In genomic region chr10:13014026-13014425, GRCm38 (mm10) we compare ENCODE assay signal across 24 mouse cellular contexts. TPM values are rescaled to one million over a fixed set of nuclear protein-coding genes. Genes with fewer than 3 reads are reported as not detected.
DNase-seq lines count a peak whose midpoint lies in the region; ATAC-seq and TF ChIP-seq lines count a peak whose summit lies in the region.
"Had no signal": no experiment of that assay in that cellular context is flagged by ENCODE, and none has a peak within 500 bp of the region (broad histone marks: within the 10 kb centered on the region; RNA-seq: fewer than 3 reads in every experiment).

No protein-coding gene starts in this region.

- no peak for TF ChIP-seq CTCF in forebrain, postnatal 0 days (IDR thresholded peaks at IDR 0.05; ENCODE audit: low read depth)

- DNase-seq in forebrain, postnatal 0 days = peak; percentile 2
- DNase-seq in forebrain, embryonic 10.5 days (ENCODE audit: extremely low spot score, low spot score) = no peak
- DNase-seq in midbrain, embryonic 11.5 days (ENCODE audit: low spot score, missing footprints) = peak; percentile 61
- DNase-seq in midbrain, embryonic 14.5 days = no peak
- DNase-seq in ZHBTc4 (ENCODE audit: low read depth, low spot score) = peak; percentile 66
- no peak for DNase-seq in embryonic facial prominence, embryonic 10.5 days (ENCODE audit: low spot score)
- DNase-seq: adrenal gland, adult 2 months; adrenal gland, postnatal 10 days; adrenal gland, postnatal 25 days; B cell, adult 2 months; cerebellum, adult 11 months; cerebellum, adult 18-20 months; cerebellum, adult 8-10 months; cerebellum, adult 9-11 months; cerebellum, postnatal 14 days; cerebellum, postnatal 36 days had no signal

- WGBS in forebrain, postnatal 0 days = 64% methylated on average over 7 of the region's 7 CpGs
- WGBS in forebrain, embryonic 10.5 days = 77% methylated on average over 7 of the region's 7 CpGs
- WGBS in midbrain, embryonic 11.5 days = 75% methylated on average over 7 of the region's 7 CpGs
- WGBS in midbrain, embryonic 14.5 days = 71% methylated on average over 7 of the region's 7 CpGs
- 81% methylated on average over 7 of the region's 7 CpGs for whole genome bisulfite sequencing in embryonic facial prominence, embryonic 10.5 days

- H3K4me3 ChIP-seq in forebrain, postnatal 0 days (ENCODE audit: low read depth, low read length) = no peak overlapping the region
- no peak overlapping the region for H3K4me3 ChIP-seq in forebrain, embryonic 10.5 days
- no peak overlapping the region for H3K4me3 ChIP-seq in midbrain, embryonic 11.5 days (ENCODE audit: low read depth, low read length)
- no peak overlapping the region for H3K4me3 ChIP-seq in midbrain, embryonic 14.5 days (replicated peaks; ENCODE audit: low read depth, low read length)
- H3K4me3 ChIP-seq in embryonic facial prominence, embryonic 10.5 days = no peak overlapping the region
- H3K4me3 ChIP-seq: embryonic facial prominence, embryonic 13.5 days; embryonic facial prominence, embryonic 15.5 days; erythroblast, embryonic 14.5 days; forebrain, embryonic 13.5 days; forebrain, embryonic 15.5 days had no signal

- peak; percentile 22; the same call in 1 of the 2 replicates for ATAC-seq in forebrain, postnatal 0 days
- ATAC-seq in midbrain, embryonic 11.5 days (ENCODE audit: low FRiP score) = no peak
- ATAC-seq in midbrain, embryonic 14.5 days (ENCODE audit: low FRiP score, low TSS enrichment) = no peak
- ATAC-seq: CD4-positive, CD25-positive, alpha-beta regulatory T cell, adult 4 months; forebrain, embryonic 13.5 days; forebrain, embryonic 15.5 days had no signal

- H3K36me3 ChIP-seq in forebrain, postnatal 0 days (ENCODE audit: insufficient read depth) = no peaks in the 10 kb centered on the region
- peaks cover 19% of the 10 kb centered on the region for H3K36me3 ChIP-seq in forebrain, embryonic 10.5 days (replicated peaks)
- no peaks in the 10 kb centered on the region for H3K36me3 ChIP-seq in midbrain, embryonic 11.5 days (ENCODE audit: control insufficient read depth, insufficient read depth, low read length)
- no peaks in the 10 kb centered on the region for H3K36me3 ChIP-seq in midbrain, embryonic 14.5 days (ENCODE audit: control insufficient read depth, insufficient read depth, low read length)
- peaks cover 18% of the 10 kb centered on the region for H3K36me3 ChIP-seq in embryonic facial prominence, embryonic 10.5 days (replicated peaks)
- H3K36me3 ChIP-seq: embryonic facial prominence, embryonic 15.5 days; forebrain, embryonic 15.5 days had no signal

- no peak overlapping the region for H3K4me2 ChIP-seq in forebrain, postnatal 0 days (ENCODE audit: low read depth)
- H3K4me2 ChIP-seq in midbrain, embryonic 11.5 days = no peak overlapping the region
- no peak overlapping the region for H3K4me2 ChIP-seq in midbrain, embryonic 14.5 days (ENCODE audit: low read length)
- H3K4me2 ChIP-seq: embryonic facial prominence, embryonic 13.5 days; embryonic facial prominence, embryonic 15.5 days; forebrain, embryonic 13.5 days; forebrain, embryonic 15.5 days had no signal

- peaks cover 9% of the 10 kb centered on the region for H3K4me1 ChIP-seq in forebrain, postnatal 0 days (ENCODE audit: insufficient read depth)
- peaks cover 13% of the 10 kb centered on the region for H3K4me1 ChIP-seq in forebrain, embryonic 10.5 days
- peaks cover 8% of the 10 kb centered on the region for H3K4me1 ChIP-seq in midbrain, embryonic 11.5 days (ENCODE audit: control insufficient read depth, insufficient read depth, low read length)
- peaks cover 9% of the 10 kb centered on the region for H3K4me1 ChIP-seq in midbrain, embryonic 14.5 days (ENCODE audit: control insufficient read depth, insufficient read depth, low read length)
- peaks cover 13% of the 10 kb centered on the region for H3K4me1 ChIP-seq in embryonic facial prominence, embryonic 10.5 days

- no peaks in the 10 kb centered on the region for H3K9me3 ChIP-seq in forebrain, postnatal 0 days (ENCODE audit: low read length)
- H3K9me3 ChIP-seq in forebrain, embryonic 10.5 days = no peaks in the 10 kb centered on the region
- no peaks in the 10 kb centered on the region for H3K9me3 ChIP-seq in midbrain, embryonic 11.5 days (ENCODE audit: control insufficient read depth, low read length)
- H3K9me3 ChIP-seq in midbrain, embryonic 14.5 days (ENCODE audit: control insufficient read depth, low read length) = no peaks in the 10 kb centered on the region
- no peaks in the 10 kb centered on the region for H3K9me3 ChIP-seq in embryonic facial prominence, embryonic 10.5 days
- H3K9me3 ChIP-seq: embryonic facial prominence, embryonic 13.5 days; embryonic facial prominence, embryonic 15.5 days; forebrain, embryonic 13.5 days; forebrain, embryonic 15.5 days had no signal

- H3K9ac ChIP-seq in forebrain, postnatal 0 days = no peak overlapping the region
- no peak overlapping the region for H3K9ac ChIP-seq in midbrain, embryonic 11.5 days (ENCODE audit: low read length)
- H3K9ac ChIP-seq in midbrain, embryonic 14.5 days (replicated peaks; ENCODE audit: low read length) = no peak overlapping the region
- H3K9ac ChIP-seq: embryonic facial prominence, embryonic 13.5 days; embryonic facial prominence, embryonic 15.5 days; forebrain, embryonic 13.5 days; forebrain, embryonic 15.5 days had no signal

- H3K27me3 ChIP-seq in forebrain, postnatal 0 days (ENCODE audit: insufficient read depth, low read length) = no peaks in the 10 kb centered on the region
- no peaks in the 10 kb centered on the region for H3K27me3 ChIP-seq in forebrain, embryonic 10.5 days (ENCODE audit: poor library complexity, severe bottlenecking)
- no peaks in the 10 kb centered on the region for H3K27me3 ChIP-seq in midbrain, embryonic 11.5 days (ENCODE audit: control insufficient read depth, insufficient read depth, low read length)
- H3K27me3 ChIP-seq in midbrain, embryonic 14.5 days (ENCODE audit: control insufficient read depth, insufficient read depth, low read length) = no peaks in the 10 kb centered on the region
- H3K27me3 ChIP-seq in embryonic facial prominence, embryonic 10.5 days (replicated peaks; ENCODE audit: low read depth, poor library complexity, severe bottlenecking) = no peaks in the 10 kb centered on the region
- H3K27me3 ChIP-seq: CH12.LX; embryonic facial prominence, embryonic 13.5 days; embryonic facial prominence, embryonic 15.5 days; forebrain, embryonic 13.5 days; forebrain, embryonic 15.5 days had no signal

- no peak overlapping the region for H3K27ac ChIP-seq in forebrain, postnatal 0 days (ENCODE audit: low read depth, low read length)
- no peak overlapping the region for H3K27ac ChIP-seq in forebrain, embryonic 10.5 days
- H3K27ac ChIP-seq in midbrain, embryonic 11.5 days (ENCODE audit: low read depth, low read length) = no peak overlapping the region
- no peak overlapping the region for H3K27ac ChIP-seq in midbrain, embryonic 14.5 days (replicated peaks; ENCODE audit: low read depth, low read length)
- H3K27ac ChIP-seq in embryonic facial prominence, embryonic 10.5 days (replicated peaks) = no peak overlapping the region
- H3K27ac ChIP-seq: embryonic facial prominence, embryonic 13.5 days; embryonic facial prominence, embryonic 15.5 days; forebrain, embryonic 13.5 days; forebrain, embryonic 15.5 days had no signal

RNA-seq across cellular contexts. Expression of gene Sf3b5, which starts 8.9 kb away (rescaled TPM):
- 19.7 and 22.9 TPM in 2 replicates for total RNA-seq in forebrain, postnatal 0 days (2014; rRNA removed)
- 30.2 and 36.4 TPM in 2 replicates for polyA plus RNA-seq in forebrain, postnatal 0 days (2015; fragmentation: Nextera tagmentation; extraction: Ambion mirVana)
- 48.2 and 48.6 TPM in 2 replicates for polyA plus RNA-seq in forebrain, embryonic 10.5 days (2016; fragmentation: Nextera tagmentation; extraction: Ambion mirVana)
- polyA plus RNA-seq in midbrain, embryonic 11.5 days (2014; fragmentation: Nextera tagmentation; extraction: Ambion mirVana) = 39.2 and 39.9 TPM in 2 replicates
- polyA plus RNA-seq in midbrain, embryonic 14.5 days (2014; fragmentation: Nextera tagmentation; extraction: Ambion mirVana) = 25.3 and 29.1 TPM in 2 replicates
- 44.8 and 47.2 TPM in 2 replicates for polyA plus RNA-seq in embryonic facial prominence, embryonic 10.5 days (2016; fragmentation: Nextera tagmentation; extraction: Ambion mirVana)

RNA-seq across cellular contexts. Expression of gene Plagl1, which starts 46.3 kb away (rescaled TPM):
- 26.9 and 93.7 TPM in 2 replicates for total RNA-seq in forebrain, postnatal 0 days (2014; rRNA removed)
- 13.7 and 15.7 TPM in 2 replicates for polyA plus RNA-seq in forebrain, postnatal 0 days (2015; fragmentation: Nextera tagmentation; extraction: Ambion mirVana)
- 86.7 and 89.5 TPM in 2 replicates for polyA plus RNA-seq in forebrain, embryonic 10.5 days (2016; fragmentation: Nextera tagmentation; extraction: Ambion mirVana)
- 129 and 142 TPM in 2 replicates for polyA plus RNA-seq in midbrain, embryonic 11.5 days (2014; fragmentation: Nextera tagmentation; extraction: Ambion mirVana)
- 32.8 and 55.8 TPM in 2 replicates for polyA plus RNA-seq in midbrain, embryonic 14.5 days (2014; fragmentation: Nextera tagmentation; extraction: Ambion mirVana)
- 69.6 and 77.8 TPM in 2 replicates for polyA plus RNA-seq in embryonic facial prominence, embryonic 10.5 days (2016; fragmentation: Nextera tagmentation; extraction: Ambion mirVana)
- total RNA-seq: MEL had no signal

RNA-seq across cellular contexts. Expression of gene Stx11, which starts 49.9 kb away (rescaled TPM):
- total RNA-seq in forebrain, postnatal 0 days (2014; rRNA removed) = 1.1 and 1.9 TPM in 2 replicates
- 0.82 and 1.6 TPM in 2 replicates for polyA plus RNA-seq in forebrain, postnatal 0 days (2015; fragmentation: Nextera tagmentation; extraction: Ambion mirVana)
- polyA plus RNA-seq in forebrain, embryonic 10.5 days (2016; fragmentation: Nextera tagmentation; extraction: Ambion mirVana) = 1.4 and 1.8 TPM in 2 replicates
- 2.0 and 2.2 TPM in 2 replicates for polyA plus RNA-seq in midbrain, embryonic 11.5 days (2014; fragmentation: Nextera tagmentation; extraction: Ambion mirVana)
- polyA plus RNA-seq in midbrain, embryonic 14.5 days (2014; fragmentation: Nextera tagmentation; extraction: Ambion mirVana) = 0.93 and 2.4 TPM in 2 replicates
- 1.0 and 1.4 TPM in 2 replicates for polyA plus RNA-seq in embryonic facial prominence, embryonic 10.5 days (2016; fragmentation: Nextera tagmentation; extraction: Ambion mirVana)

Comparison
In these comparisons a context has a peak if more than half of its experiments do, and no peak if none do; other contexts are left out.
1. DNase-seq: peak in forebrain, postnatal 0 days (single experiment), midbrain, embryonic 11.5 days (single experiment) and ZHBTc4 (single experiment); none in forebrain, embryonic 10.5 days (single experiment), midbrain, embryonic 14.5 days (single experiment) and embryonic facial prominence, embryonic 10.5 days (single experiment).